Comparison of ENCODE assay signal across 13 mouse cellular contexts in the genomic region with DNA sequence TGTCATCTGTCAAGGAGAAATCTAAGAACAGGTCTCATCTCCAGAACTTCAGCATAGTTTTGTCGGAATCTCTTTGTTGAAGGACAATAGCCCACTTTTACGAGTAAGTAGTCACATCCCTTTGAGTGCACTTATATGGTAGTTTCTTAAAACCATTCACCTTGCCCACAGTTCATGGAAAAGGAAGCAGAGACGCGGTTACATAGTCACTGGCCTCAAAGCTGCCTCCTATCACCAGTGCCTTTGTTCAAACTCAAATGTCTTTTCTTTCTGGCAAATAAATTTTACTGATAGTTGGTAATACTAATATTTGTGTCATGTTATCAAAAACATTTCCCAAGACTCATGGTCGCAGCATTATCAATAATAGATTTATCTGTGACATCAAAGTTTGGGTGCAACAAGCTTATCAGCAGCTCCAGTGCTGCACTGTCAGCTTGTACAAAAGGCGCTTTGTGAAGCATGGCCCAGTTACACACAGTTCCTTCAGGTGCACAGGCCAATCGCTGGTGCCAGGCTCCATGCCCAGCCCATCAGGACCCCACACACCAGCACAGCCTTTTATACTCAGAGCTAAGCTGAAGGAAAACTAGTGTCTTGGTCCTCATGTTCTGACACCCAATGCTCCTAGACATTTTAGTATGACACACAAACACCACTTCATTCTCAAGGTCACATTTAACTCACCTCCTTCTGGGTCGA.
"Had no signal": no experiment of that assay in that cellular context is flagged by ENCODE, and none has a peak within 500 bp of the region (broad histone marks: within the 10 kb centered on the region; RNA-seq: fewer than 3 reads in every experiment).

No protein-coding gene starts in this region.

- H3K27ac ChIP-seq: limb, embryonic 13.5 days; liver, embryonic 14.5 days; midbrain, embryonic 12.5 days; neural tube, embryonic 13.5 days had no signal

- H3K9ac ChIP-seq: limb, embryonic 13.5 days; liver, embryonic 14.5 days; midbrain, embryonic 12.5 days; neural tube, embryonic 13.5 days had no signal

- ATAC-seq: midbrain, embryonic 16.5 days had no signal

- H3K4me2 ChIP-seq: limb, embryonic 13.5 days; midbrain, embryonic 12.5 days; neural tube, embryonic 13.5 days had no signal

- H3K27me3 ChIP-seq: limb, embryonic 13.5 days; midbrain, embryonic 12.5 days had no signal

- H3K36me3 ChIP-seq: limb, embryonic 13.5 days; midbrain, embryonic 12.5 days; neural tube, embryonic 13.5 days had no signal

- H3K9me3 ChIP-seq: limb, embryonic 13.5 days; midbrain, embryonic 12.5 days; neural tube, embryonic 13.5 days had no signal

- H3K4me3 ChIP-seq: limb, embryonic 13.5 days; midbrain, embryonic 12.5 days; neural tube, embryonic 13.5 days had no signal

- DNase-seq: kidney, adult 11 months; kidney, postnatal 36 days; layer of hippocampus, adult 9-11 months; layer of hippocampus, postnatal 36 days; lung, adult 18-20 months; right cerebral cortex, postnatal 14 days; thymus, adult 2 months; thymus, postnatal 25 days had no signal
